Mouse (Mus musculus): ENCODE measurements around the gene Vps29.

GRCm38 (mm10) chr5:122342874-122343273 is 11.3 kb upstream of the Vps29 start:
- TF ChIP-seq CTCF (IDR thresholded peaks at IDR 0.05; ENCODE audit: extremely low read depth, insufficient read depth, low read length), result no peak
- no peak for TF ChIP-seq POLR2A (IDR thresholded peaks at IDR 0.05; ENCODE audit: extremely low read depth, insufficient read depth, low read length)
